Mouse (Mus musculus) midbrain, embryonic 13.5 days (tissue): ENCODE data around the gene Rnf146. TPM values are rescaled to one million over a fixed set of nuclear protein-coding genes. Genes with fewer than 3 reads are reported as not detected.
A peak's percentile ranks its signal among the peaks of the same experiment; 100 is the strongest.

Source experiments
- ATAC-seq: fragments of 200-750 bp; cut with Nextera tagmentation; 2 replicates; pipeline ENCODE4 v1.8.0; 2017; ENCODE audit warnings: mild to moderate bottlenecking, moderate TSS enrichment, moderate library complexity
- H3K27ac ChIP-seq: fragments of 300-500 bp; sonication (generic); 2 replicates; pipeline ENCODE4 v1.5.1; 2015; ENCODE audit warnings: inconsistent platforms, mild to moderate bottlenecking, moderate library complexity
- H3K27me3 ChIP-seq: fragments of 300-500 bp; sonication (generic); 2 replicates; pipeline ENCODE4 v1.6.1; 2015; ENCODE audit warnings: mild to moderate bottlenecking, inconsistent platforms
- H3K36me3 ChIP-seq: fragments of 300-500 bp; sonication (generic); 2 replicates; pipeline ENCODE4 v1.6.1; 2015; ENCODE audit warnings: mild to moderate bottlenecking, inconsistent platforms
- H3K4me1 ChIP-seq: fragments of 300-500 bp; sonication (generic); replicated peaks from 2 replicates; pipeline ENCODE4 v1.6.1; 2015; ENCODE audit warnings: inconsistent platforms
- H3K4me2 ChIP-seq: fragments of 300-500 bp; sonication (generic); replicated peaks from 2 replicates; pipeline ENCODE4 v1.6.1; 2015; ENCODE audit warnings: moderate library complexity, mild to moderate bottlenecking, inconsistent platforms
- H3K4me3 ChIP-seq: fragments of 300-500 bp; sonication (generic); replicated peaks from 2 replicates; pipeline ENCODE4 v1.5.1; 2015; ENCODE audit warnings: mild to moderate bottlenecking, inconsistent platforms
- H3K9ac ChIP-seq: fragments of 300-500 bp; sonication (generic); replicated peaks from 2 replicates; pipeline ENCODE4 v1.6.1; 2015; ENCODE audit warnings: mild to moderate bottlenecking, inconsistent platforms
- H3K9me3 ChIP-seq: fragments of 300-500 bp; sonication (generic); 2 replicates; pipeline ENCODE4 v1.6.1; 2016; ENCODE audit warnings: mild to moderate bottlenecking, inconsistent platforms
- WGBS: fragments of 180-500 bp; shearing (Covaris S2); methylation state at CpG from one replicate; pipeline ENCODE4 v1.1.7; 2015; 5-methylcytosine and 5-hydroxymethylcytosine counted together
- polyA plus RNA-seq: library from polyadenylated mRNA; unstranded; fragments of >200 nt; fragmentation: Nextera tagmentation; extraction: Ambion mirVana; gene quantifications from 2 replicates; pipeline ENCODE4 v1.2.1, GENCODE M21; 2015

The Rnf146 gene
- polyA plus RNA-seq, 1 experiment from 2014 or later, result 106 TPM

GRCm38 (mm10) chr10:29338355-29339056 lies 23.7 kb downstream of the Rnf146 start:
- no peak overlapping the region for H3K9ac ChIP-seq
- ATAC-seq, result peak; percentile 60; the same call in 1 of the 2 replicates

GRCm38 (mm10) chr10:29333836-29334235 lies 28.4 kb downstream of the Rnf146 start:
- 89% methylated on average over 4 of the region's 4 CpGs for WGBS
- no peak for ATAC-seq
- no peaks in the 10 kb centered on the region for H3K36me3 ChIP-seq
- no peaks in the 10 kb centered on the region for H3K4me1 ChIP-seq
- H3K27ac ChIP-seq, result no peak overlapping the region
- no peaks in the 10 kb centered on the region for H3K27me3 ChIP-seq
- H3K9me3 ChIP-seq, result no peaks in the 10 kb centered on the region
- H3K9ac ChIP-seq, result no peak overlapping the region
- no peak overlapping the region for H3K4me2 ChIP-seq
- H3K4me3 ChIP-seq, result no peak overlapping the region

More at GRCm38 (mm10) chr10:29338355-29339056, 23.7 kb downstream of the Rnf146 start:
- no peak overlapping the region for H3K4me3 ChIP-seq
- no peaks in the 10 kb centered on the region for H3K27me3 ChIP-seq
- peaks cover 9% of the 10 kb centered on the region for H3K36me3 ChIP-seq
- 50% methylated on average over 4 of the region's 4 CpGs for WGBS
- no peak overlapping the region for H3K4me2 ChIP-seq
- no peaks in the 10 kb centered on the region for H3K9me3 ChIP-seq
- no peaks in the 10 kb centered on the region for H3K4me1 ChIP-seq
- H3K27ac ChIP-seq, result no peak overlapping the region

GRCm38 (mm10) chr10:29324817-29325216 lies 37.4 kb downstream of the Rnf146 start:
- Histone ChIP-seq H3K36me3 (no peaks in the 10 kb centered on the region), H3K4me1 (no peaks in the 10 kb centered on the region), H3K4me3 (no peak overlapping the region), H3K27ac (no peak overlapping the region), H3K9ac (no peak overlapping the region), H3K9me3 (no peaks in the 10 kb centered on the region), H3K4me2 (no peak overlapping the region), H3K27me3 (no peaks in the 10 kb centered on the region)
- no peak for ATAC-seq
- 93% methylated on average over 2 of the region's 2 CpGs for WGBS

GRCm38 (mm10) chr10:29313905-29314304 lies 48.3 kb downstream of the Rnf146 start:
- Histone ChIP-seq H3K27me3 (no peaks in the 10 kb centered on the region), H3K27ac (no peak overlapping the region), H3K9ac (0 out of 2 replicates have a peak overlapping the region, but pooled peaks have one; percentile 65), H3K4me1 (peaks cover 19% of the 10 kb centered on the region), H3K36me3 (no peaks in the 10 kb centered on the region), H3K4me2 (peak overlapping the region; percentile 66), H3K9me3 (no peaks in the 10 kb centered on the region), H3K4me3 (peak overlapping the region; percentile 53)
- 38% methylated on average over 5 of the region's 5 CpGs for WGBS
- ATAC-seq, result no peak

GRCm38 (mm10) chr10:29313064-29313638 lies 49.1 kb downstream of the Rnf146 start, which contains the start of gene Echdc1:
TSS of gene Echdc1 (plus strand) at chr10:29313166.
- H3K9ac ChIP-seq, result peak within 1 kb of the TSS; percentile 65
- no peaks in the 10 kb centered on the region for H3K27me3 ChIP-seq
- H3K36me3 ChIP-seq, result no peaks in the 10 kb centered on the region
- H3K4me3 ChIP-seq, result peak within 1 kb of the TSS; percentile 53
- H3K27ac ChIP-seq, result peak within 1 kb of the TSS; percentile 79
- no peaks in the 10 kb centered on the region for H3K9me3 ChIP-seq
- peak; percentile 100 for ATAC-seq
- peaks cover 19% of the 10 kb centered on the region for H3K4me1 ChIP-seq
- under 1% methylated on average over 42 of the region's 49 CpGs for WGBS
- H3K4me2 ChIP-seq, result peak within 1 kb of the TSS; percentile 66

- Histone ChIP-seq H3K4me1 (peaks cover 19% of the 10 kb centered on the region), H3K4me2 (peak overlapping the region; percentile 66; the same call in 1 of the 2 replicates), H3K9me3 (no peaks in the 10 kb centered on the region), H3K9ac (no peak overlapping the region; the same call in 1 of the 2 replicates), H3K36me3 (no peaks in the 10 kb centered on the region), H3K27ac (no peak overlapping the region), H3K4me3 (no peak overlapping the region), H3K27me3 (no peaks in the 10 kb centered on the region)
- WGBS, result 78% methylated on average over 4 of the region's 4 CpGs
- ATAC-seq, result no peak
These were observed 50.6 kb downstream of the Rnf146 start for GRCm38 (mm10) chr10:29311480-29312219.

GRCm38 (mm10) chr10:29302230-29302629 lies 60.0 kb downstream of the Rnf146 start:
- Histone ChIP-seq H3K27me3 (no peaks in the 10 kb centered on the region), H3K27ac (no peak overlapping the region), H3K4me2 (no peak overlapping the region), H3K4me3 (no peak overlapping the region), H3K9me3 (no peaks in the 10 kb centered on the region), H3K9ac (no peak overlapping the region), H3K4me1 (no peaks in the 10 kb centered on the region), H3K36me3 (no peaks in the 10 kb centered on the region)
- WGBS, result 90% methylated on average over 4 of the region's 4 CpGs
- ATAC-seq, result no peak

Other genes starting within 250 kb of the Rnf146 start
- gene Soga3, start 218.6 kb downstream of the Rnf146 start, polyA plus RNA-seq, result 89.9 and 96.3 TPM in 2 replicates
- 11.5 and 14.3 TPM in 2 replicates for gene Gm49353, start 163.5 kb downstream of the Rnf146 start, polyA plus RNA-seq
- gene 9330159F19Rik, start 150.8 kb downstream of the Rnf146 start, polyA plus RNA-seq, result 27.6 and 28.3 TPM in 2 replicates
- gene Echdc1, start 49.3 kb downstream of the Rnf146 start, polyA plus RNA-seq, result 21.0 and 22.1 TPM in 2 replicates
- 10.7 and 17.9 TPM in 2 replicates for gene Rspo3, start 173.4 kb upstream of the Rnf146 start, polyA plus RNA-seq